Mouse (Mus musculus) liver, embryonic 15.5 days (tissue): ENCODE measurements around the gene Bcar3. TPM values are rescaled to one million over a fixed set of nuclear protein-coding genes. Genes with fewer than 3 reads are reported as not detected.

ENCODE experiments used
- ATAC-seq: fragments of 200-750 bp; cut with Nextera tagmentation; 2 replicates; pipeline ENCODE4 v1.8.0; 2017; ENCODE audit warnings: moderate number of reproducible peaks, mild to moderate bottlenecking, moderate library complexity; ENCODE audit not compliant: insufficient read depth
- H3K27ac ChIP-seq: fragments of 300-500 bp; sonication (generic); replicated peaks from 2 replicates; pipeline ENCODE4 v1.5.1; 2015; ENCODE audit warnings: mild to moderate bottlenecking, inconsistent platforms
- H3K27me3 ChIP-seq: fragments of 300-500 bp; sonication (generic); 2 replicates; pipeline ENCODE4 v1.6.1; 2015; ENCODE audit warnings: mild to moderate bottlenecking, inconsistent platforms
- H3K36me3 ChIP-seq: fragments of 300-500 bp; sonication (generic); replicated peaks from 2 replicates; pipeline ENCODE4 v1.6.1; 2015; ENCODE audit warnings: moderate library complexity, mild to moderate bottlenecking, inconsistent platforms
- H3K4me1 ChIP-seq: fragments of 300-500 bp; sonication (generic); replicated peaks from 2 replicates; pipeline ENCODE4 v1.6.1; 2015; ENCODE audit warnings: inconsistent platforms
- H3K4me2 ChIP-seq: fragments of 300-500 bp; sonication (generic); 2 replicates; pipeline ENCODE4 v1.6.1; 2015; ENCODE audit warnings: moderate library complexity, mild to moderate bottlenecking, inconsistent platforms
- H3K4me3 ChIP-seq: fragments of 300-500 bp; sonication (generic); replicated peaks from 2 replicates; pipeline ENCODE4 v1.5.1; 2015; ENCODE audit warnings: mild to moderate bottlenecking, inconsistent platforms
- H3K9ac ChIP-seq: fragments of 300-500 bp; sonication (generic); 2 replicates; pipeline ENCODE4 v1.6.1; 2015; ENCODE audit warnings: moderate library complexity, mild to moderate bottlenecking, inconsistent platforms
- H3K9me3 ChIP-seq: fragments of 300-500 bp; sonication (generic); replicated peaks from 2 replicates; pipeline ENCODE4 v1.6.1; 2016; ENCODE audit warnings: inconsistent platforms
- WGBS: fragments of 180-500 bp; shearing (Covaris S2); methylation state at CpG from one replicate; pipeline ENCODE4 v1.1.7; 2015; ENCODE audit warnings: mixed read lengths; ENCODE audit not compliant: insufficient replicate concordance; 5-methylcytosine and 5-hydroxymethylcytosine counted together
- polyA plus RNA-seq: library from polyadenylated mRNA; unstranded; fragments of >200 nt; fragmentation: Nextera tagmentation; extraction: Ambion mirVana; gene quantifications from 2 replicates; pipeline ENCODE4 v1.2.1, GENCODE M21; 2015

Bcar3 gene
- polyA plus RNA-seq, 1 experiment from 2014 or later: 5.2 TPM

GRCm38 (mm10) chr3:122461512-122461881 is 167.6 kb downstream of the Bcar3 start:
- WGBS: 70% methylated on average over 11 of the region's 11 CpGs
- no peak for ATAC-seq
- Histone ChIP-seq H3K36me3 (no peaks in the 10 kb centered on the region), H3K4me3 (no peak overlapping the region), H3K9ac (no peak overlapping the region), H3K4me1 (0 out of 2 replicates have a peak, but pooled peaks cover 3% of the 10 kb centered on the region), H3K9me3 (no peaks in the 10 kb centered on the region), H3K4me2 (no peak overlapping the region), H3K27ac (no peak overlapping the region), H3K27me3 (no peaks in the 10 kb centered on the region)

- H3K4me1 ChIP-seq: 0 out of 2 replicates have a peak, but pooled peaks cover 3% of the 10 kb centered on the region
- no peak for ATAC-seq
- no peak overlapping the region for H3K27ac ChIP-seq
- no peak overlapping the region for H3K9ac ChIP-seq
- no peak overlapping the region for H3K4me2 ChIP-seq
- no peaks in the 10 kb centered on the region for H3K36me3 ChIP-seq
- no peaks in the 10 kb centered on the region for H3K9me3 ChIP-seq
- H3K4me3 ChIP-seq: no peak overlapping the region
- 60% methylated on average over 18 of the region's 18 CpGs for WGBS
- no peaks in the 10 kb centered on the region for H3K27me3 ChIP-seq
Measured at GRCm38 (mm10) chr3:122461932-122462871, 168.3 kb downstream of the Bcar3 start.

- Histone ChIP-seq H3K4me2 (no peak overlapping the region), H3K36me3 (no peaks in the 10 kb centered on the region), H3K27me3 (no peaks in the 10 kb centered on the region), H3K27ac (no peak overlapping the region), H3K4me3 (no peak overlapping the region), H3K4me1 (0 out of 2 replicates have a peak, but pooled peaks cover 3% of the 10 kb centered on the region), H3K9me3 (no peaks in the 10 kb centered on the region), H3K9ac (no peak overlapping the region)
- 76% methylated on average over 9 of the region's 9 CpGs for WGBS
- ATAC-seq: no peak
Measured at GRCm38 (mm10) chr3:122463166-122463565, 169.2 kb downstream of the Bcar3 start.

GRCm38 (mm10) chr3:122466100-122466730 is 172.3 kb downstream of the Bcar3 start:
- no peak for ATAC-seq
- no peaks in the 10 kb centered on the region for H3K27me3 ChIP-seq
- no peaks in the 10 kb centered on the region for H3K9me3 ChIP-seq
- no peak overlapping the region for H3K4me2 ChIP-seq
- H3K27ac ChIP-seq: no peak overlapping the region
- H3K4me3 ChIP-seq: no peak overlapping the region
- no peak overlapping the region for H3K9ac ChIP-seq
- H3K4me1 ChIP-seq: 0 out of 2 replicates have a peak, but pooled peaks cover 3% of the 10 kb centered on the region
- WGBS: 41% methylated on average over 9 of the region's 9 CpGs
- no peaks in the 10 kb centered on the region for H3K36me3 ChIP-seq

GRCm38 (mm10) chr3:122467977-122468376 is 174.0 kb downstream of the Bcar3 start:
- no peaks in the 10 kb centered on the region for H3K36me3 ChIP-seq
- H3K4me2 ChIP-seq: no peak overlapping the region
- no peak overlapping the region for H3K4me3 ChIP-seq
- WGBS: 60% methylated on average over 2 of the region's 2 CpGs
- no peak for ATAC-seq
- H3K9ac ChIP-seq: no peak overlapping the region
- no peak overlapping the region for H3K27ac ChIP-seq
- H3K4me1 ChIP-seq: no peaks in the 10 kb centered on the region
- H3K9me3 ChIP-seq: no peaks in the 10 kb centered on the region
- no peaks in the 10 kb centered on the region for H3K27me3 ChIP-seq

GRCm38 (mm10) chr3:122470326-122471016 is 176.5 kb downstream of the Bcar3 start:
- Histone ChIP-seq H3K36me3 (no peaks in the 10 kb centered on the region), H3K27ac (no peak overlapping the region), H3K27me3 (no peaks in the 10 kb centered on the region), H3K9ac (no peak overlapping the region), H3K4me3 (no peak overlapping the region), H3K4me2 (no peak overlapping the region), H3K9me3 (no peaks in the 10 kb centered on the region), H3K4me1 (peaks cover 15% of the 10 kb centered on the region)
- WGBS: 69% methylated on average over 14 of the region's 14 CpGs
- ATAC-seq: no peak

GRCm38 (mm10) chr3:122471017-122471721 is 177.2 kb downstream of the Bcar3 start:
- H3K27me3 ChIP-seq: no peaks in the 10 kb centered on the region
- 55% methylated on average over 12 of the region's 12 CpGs for WGBS
- H3K27ac ChIP-seq: no peak overlapping the region
- peaks cover 15% of the 10 kb centered on the region for H3K4me1 ChIP-seq
- no peak overlapping the region for H3K4me2 ChIP-seq
- ATAC-seq: no peak
- no peaks in the 10 kb centered on the region for H3K36me3 ChIP-seq
- no peak overlapping the region for H3K4me3 ChIP-seq
- H3K9ac ChIP-seq: no peak overlapping the region
- no peaks in the 10 kb centered on the region for H3K9me3 ChIP-seq

- Histone ChIP-seq H3K4me2 (no peak overlapping the region), H3K9ac (no peak overlapping the region), H3K27ac (no peak overlapping the region), H3K27me3 (no peaks in the 10 kb centered on the region), H3K4me1 (peaks cover 15% of the 10 kb centered on the region), H3K9me3 (no peaks in the 10 kb centered on the region), H3K4me3 (no peak overlapping the region), H3K36me3 (no peaks in the 10 kb centered on the region)
- 65% methylated on average over 11 of the region's 11 CpGs for whole genome bisulfite sequencing
- no peak for ATAC-seq
Measured at GRCm38 (mm10) chr3:122472412-122472811, 178.5 kb downstream of the Bcar3 start.

GRCm38 (mm10) chr3:122473523-122474034 is 179.6 kb downstream of the Bcar3 start:
- Histone ChIP-seq H3K4me3 (no peak overlapping the region), H3K27ac (no peak overlapping the region), H3K4me2 (no peak overlapping the region), H3K36me3 (no peaks in the 10 kb centered on the region), H3K9ac (no peak overlapping the region), H3K4me1 (peaks cover 15% of the 10 kb centered on the region), H3K27me3 (no peaks in the 10 kb centered on the region), H3K9me3 (no peaks in the 10 kb centered on the region)
- peak; percentile 12; the same call in 1 of the 2 replicates for ATAC-seq
- 53% methylated on average over 11 of the region's 11 CpGs for WGBS

- H3K9ac ChIP-seq: no peak overlapping the region
- no peaks in the 10 kb centered on the region for H3K9me3 ChIP-seq
- 3% methylated on average over 5 of the region's 5 CpGs for WGBS
- no peak overlapping the region for H3K27ac ChIP-seq
- no peak overlapping the region for H3K4me3 ChIP-seq
- no peaks in the 10 kb centered on the region for H3K27me3 ChIP-seq
- ATAC-seq: peak; percentile 59
- no peaks in the 10 kb centered on the region for H3K36me3 ChIP-seq
- no peak overlapping the region for H3K4me2 ChIP-seq
- H3K4me1 ChIP-seq: peaks cover 15% of the 10 kb centered on the region
Measured at GRCm38 (mm10) chr3:122474067-122474466, 180.1 kb downstream of the Bcar3 start.
